Mouse (Mus musculus) layer of hippocampus, adult 11-12 months (tissue): ENCODE results near the gene Timp4.
"Not testable (repeated sequence)": the region's sequence is repeated elsewhere in the genome, so short reads cannot be mapped to it uniquely, and the experiment has no call there.

ENCODE experiments used
- DNase-seq: peaks from one replicate; pipeline ENCODE4 v3.0.0; 2022; ENCODE audit warnings: low spot score

Timp4 gene

DNA sequence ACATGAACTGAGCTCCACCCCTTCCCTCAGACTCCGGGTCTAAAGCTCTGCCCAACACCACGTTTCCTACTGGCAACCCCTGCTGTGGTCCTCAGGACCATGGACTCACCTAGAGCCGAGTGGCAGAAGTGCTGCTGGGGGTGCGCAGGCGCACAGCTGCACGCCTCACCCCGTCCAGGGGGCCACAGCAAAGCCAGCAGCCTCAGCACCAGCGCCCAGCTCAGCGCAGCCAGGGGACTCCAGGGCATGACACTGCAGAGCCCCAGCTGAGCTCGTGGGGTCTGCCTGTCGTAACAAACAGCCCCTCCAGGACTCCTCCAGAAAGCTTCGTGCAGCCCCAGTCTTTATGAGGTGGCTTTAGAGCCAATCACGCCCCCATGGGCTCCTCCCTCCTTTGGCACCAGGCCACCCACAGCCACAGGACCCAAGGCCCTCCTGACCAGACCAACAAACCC, 447 bp downstream of the Timp4 start:
- no peak for DNase-seq

- no peak for DNase-seq
These were observed 6.4 kb downstream of the Timp4 start for GRCm38 (mm10) chr6:115245500-115246058.

DNA sequence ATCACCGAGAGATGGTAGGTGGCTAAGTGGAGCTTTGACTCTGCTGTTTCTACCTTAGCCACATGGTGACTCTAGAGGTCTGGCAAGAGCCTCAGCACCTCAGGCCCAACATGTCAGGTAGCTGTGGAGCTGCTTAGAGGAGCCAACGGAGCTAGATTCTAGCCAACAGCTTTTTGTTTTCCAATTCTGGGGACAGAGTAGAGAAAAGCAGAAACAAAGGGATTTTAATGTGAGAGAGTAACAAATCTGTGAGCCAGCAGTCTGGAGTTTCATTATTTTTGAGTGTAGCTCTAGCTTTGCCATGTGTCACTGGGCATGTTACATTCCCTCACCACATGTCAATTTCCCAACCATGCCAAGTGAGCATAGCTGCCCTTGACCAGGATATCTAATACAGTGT, 7.8 kb downstream of the Timp4 start:
- no peak for DNase-seq

DNA sequence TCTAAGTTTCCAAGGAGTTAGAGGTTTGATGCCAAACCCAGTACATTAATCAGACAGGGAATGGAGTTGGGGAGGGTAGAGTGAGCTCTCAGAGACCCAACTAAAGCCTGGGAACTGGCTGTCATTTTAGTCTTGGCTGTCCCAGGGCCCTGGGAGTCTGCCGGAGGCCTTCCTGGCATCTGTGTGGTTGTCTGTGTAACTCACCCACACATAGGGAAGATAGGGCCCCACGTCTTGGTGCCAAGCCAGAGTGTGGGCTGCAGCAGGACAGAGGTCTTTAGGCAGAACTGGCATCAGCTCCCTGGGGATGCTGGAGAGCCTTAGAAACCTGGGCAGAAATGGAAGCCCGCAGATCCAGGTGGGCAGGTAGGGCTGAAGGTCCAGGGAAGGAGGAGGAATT, 10.1 kb downstream of the Timp4 start:
- no peak for DNase-seq

- DNase-seq, result no peak
These were observed 10.8 kb downstream of the Timp4 start for GRCm38 (mm10) chr6:115241131-115241699.

- not testable (repeated sequence) for DNase-seq
These were observed 11.6 kb downstream of the Timp4 start for GRCm38 (mm10) chr6:115240431-115240830.

- DNase-seq, result no peak
These were observed 12.7 kb downstream of the Timp4 start for GRCm38 (mm10) chr6:115239335-115239734.

- DNase-seq, result no peak
These were observed 13.7 kb downstream of the Timp4 start for GRCm38 (mm10) chr6:115238031-115239027.

- no peak for DNase-seq
These were observed 19.4 kb downstream of the Timp4 start for GRCm38 (mm10) chr6:115232562-115232961.

DNA sequence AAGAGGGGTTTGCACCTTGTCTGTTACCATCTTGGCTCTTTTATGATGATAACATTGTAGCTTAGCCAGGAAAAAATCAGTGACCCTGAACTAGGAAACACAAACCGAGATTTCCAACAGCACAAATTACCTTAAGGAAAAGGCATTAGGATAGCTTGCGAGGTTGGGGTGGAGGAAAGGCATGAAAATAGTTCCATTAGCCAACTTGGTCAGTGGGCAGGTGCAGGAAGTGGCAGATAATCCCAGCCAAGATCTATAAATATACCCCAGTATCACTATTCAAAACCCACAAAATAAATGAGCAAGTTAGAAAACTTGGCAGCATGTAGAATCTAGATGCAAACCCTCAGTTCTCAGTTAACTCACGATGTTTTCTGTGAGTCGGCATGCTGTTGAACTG, 20.2 kb downstream of the Timp4 start:
- DNase-seq, result no peak

DNA sequence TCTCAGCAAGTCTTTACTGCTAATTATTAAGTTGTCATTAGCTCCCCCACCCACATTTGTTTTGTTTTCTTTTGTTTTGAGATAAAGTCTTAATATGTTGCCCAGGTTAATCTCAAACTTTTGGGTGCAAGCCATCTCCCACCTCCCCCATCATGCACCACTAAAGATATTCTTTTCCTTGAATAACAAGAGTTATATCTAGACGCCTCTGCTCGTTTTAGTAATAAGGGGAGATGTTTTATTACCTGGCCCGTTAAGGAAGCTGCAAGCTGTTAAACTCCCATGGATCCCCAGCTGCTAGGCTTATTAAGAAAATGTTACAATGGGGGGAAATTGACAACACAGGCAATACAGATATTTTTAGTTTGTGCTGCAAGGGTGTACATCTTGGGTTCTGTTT, 21.4 kb downstream of the Timp4 start:
- no peak for DNase-seq

DNA sequence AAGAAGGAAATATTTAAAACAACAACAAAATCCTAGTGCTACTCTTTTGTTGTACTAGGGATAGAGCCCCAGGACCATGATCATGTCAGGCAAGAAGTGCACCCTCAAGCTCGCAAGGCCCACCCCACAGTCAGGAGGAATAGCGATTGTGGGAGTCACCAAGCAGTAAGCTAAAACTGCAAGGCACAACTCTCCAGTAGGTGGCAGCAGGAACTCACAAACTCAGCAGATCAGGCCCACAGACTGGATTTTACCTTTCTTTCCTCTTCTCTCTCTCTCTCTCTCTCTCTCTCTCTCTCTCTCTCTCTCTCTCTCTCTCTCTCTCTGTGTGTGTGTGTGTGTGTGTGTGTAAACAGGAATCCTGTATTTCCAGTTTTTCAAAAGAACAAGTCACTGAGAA, 24.5 kb downstream of the Timp4 start:
- peak; percentile 88 for DNase-seq

DNA sequence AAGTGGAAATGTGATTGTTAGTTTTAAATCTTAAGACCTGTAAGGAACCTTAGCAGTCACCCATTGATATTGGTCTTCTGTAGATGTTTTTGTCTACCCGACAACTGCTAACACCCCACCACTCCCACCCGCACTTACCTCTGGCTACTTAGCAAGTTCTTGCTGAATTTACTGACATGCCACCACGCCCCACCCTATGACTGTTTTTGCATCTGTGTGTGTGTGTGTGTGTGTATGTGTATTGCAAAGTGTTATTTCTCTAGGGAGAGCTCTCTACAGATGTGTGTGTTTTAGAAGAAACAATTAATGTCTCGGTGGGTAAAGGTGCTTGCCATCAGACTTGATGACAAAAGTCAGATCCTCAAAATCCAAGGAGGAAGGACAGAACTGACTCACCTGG, 25.0 kb downstream of the Timp4 start, which contains the start of gene Gm17482:
TSS of gene Gm17482 (plus strand) at position 301 of the 400 bp plus-strand sequence.
- no peak for DNase-seq

DNA sequence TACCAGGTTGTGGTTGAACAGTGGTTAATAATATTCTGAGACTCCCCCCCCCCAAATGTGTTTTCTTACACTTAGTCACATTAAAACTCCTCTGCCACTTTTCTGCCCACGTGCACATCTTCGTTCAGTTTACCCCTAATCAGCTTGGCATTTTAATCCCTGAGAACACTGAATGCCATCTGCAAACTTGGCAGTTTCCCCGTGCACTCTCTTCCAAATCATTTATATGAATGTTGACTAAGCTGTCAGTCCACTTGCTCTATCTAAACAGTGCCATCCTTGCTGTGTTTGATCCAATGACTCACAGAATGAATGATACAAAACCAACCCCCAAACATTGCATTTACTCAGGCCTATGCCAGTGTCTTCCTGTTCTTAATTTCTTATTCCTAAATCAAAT, 26.5 kb downstream of the Timp4 start:
- DNase-seq, result peak; percentile 78

GRCm38 (mm10) chr6:115221215-115221641, 30.8 kb downstream of the Timp4 start:
- DNase-seq, result peak; percentile 45

DNA sequence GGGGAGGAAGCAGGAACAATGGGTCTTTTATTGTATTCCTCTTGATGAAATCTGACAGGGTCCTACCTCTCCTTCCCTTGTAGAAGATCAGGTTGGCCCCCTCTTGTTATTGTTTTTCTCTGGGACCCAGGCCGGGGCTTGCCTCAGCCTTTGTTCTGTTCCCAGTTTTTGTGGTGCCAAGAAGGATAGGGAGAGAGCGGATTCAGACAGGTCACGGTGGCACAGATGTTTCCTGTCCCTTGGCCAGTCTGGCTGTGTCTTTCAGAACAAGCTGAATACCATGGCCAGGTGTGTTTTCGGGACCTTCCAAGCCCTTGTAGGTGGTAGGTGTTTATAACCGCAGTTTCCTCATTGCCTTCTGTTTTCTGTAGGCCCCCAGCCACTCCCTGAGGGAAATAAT, 38.9 kb downstream of the Timp4 start:
- DNase-seq, result no peak

DNA sequence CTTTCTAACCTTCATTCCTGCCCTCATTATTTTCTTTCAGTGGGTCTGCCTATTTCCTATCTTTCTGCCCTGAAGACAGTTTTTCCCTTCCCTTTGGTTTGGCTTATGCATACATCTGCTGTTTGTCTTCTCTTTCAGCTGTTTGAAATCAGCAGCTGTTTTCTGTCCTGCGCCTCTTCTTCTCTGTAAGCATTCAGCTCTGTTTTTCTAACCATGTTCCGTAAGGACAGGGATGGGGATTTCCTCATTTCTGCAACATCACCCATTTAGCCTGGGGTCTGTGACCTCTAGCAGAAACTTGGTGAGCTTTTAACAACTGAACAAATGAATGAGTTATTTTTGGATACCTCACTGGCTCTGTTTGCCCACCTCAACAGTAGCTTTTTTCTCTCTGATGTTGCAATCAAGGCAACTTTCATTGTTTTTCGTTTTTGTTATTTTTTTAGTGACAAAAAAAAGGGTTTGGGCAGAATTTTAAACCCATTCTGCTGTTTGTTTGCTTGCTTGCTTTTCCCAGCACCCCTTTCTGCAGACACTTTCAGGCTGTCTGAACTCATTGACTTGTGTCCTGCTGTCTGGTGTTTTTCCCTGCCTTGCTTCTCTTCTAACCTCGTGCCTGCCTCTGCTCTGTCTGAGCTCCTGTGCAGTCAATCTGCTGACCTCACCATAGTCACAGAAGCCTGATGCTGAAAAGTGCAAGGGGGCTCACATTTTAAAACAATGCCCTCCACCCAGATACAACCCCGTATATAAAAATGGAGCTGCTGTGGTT, 39.7 kb downstream of the Timp4 start:
- DNase-seq, result no peak

DNA sequence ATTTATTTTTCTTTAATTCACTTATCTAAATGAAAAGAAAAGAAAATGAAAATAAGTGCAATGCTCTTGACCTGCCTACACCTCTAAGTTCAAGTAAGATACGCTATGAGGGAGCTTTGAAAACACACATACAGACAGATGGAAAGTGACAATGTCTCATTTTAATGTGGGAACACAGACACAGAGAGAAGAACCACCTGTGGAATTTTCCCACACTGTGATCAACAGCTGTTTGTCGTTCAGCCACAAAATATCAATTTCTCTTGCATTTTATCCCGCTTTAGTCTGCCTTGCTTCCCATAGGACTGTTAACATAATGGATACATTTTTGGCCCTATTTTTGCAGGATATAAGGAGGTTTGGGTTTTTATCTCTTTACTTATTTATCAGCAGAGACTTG, 41.2 kb downstream of the Timp4 start:
- no peak for DNase-seq

GRCm38 (mm10) chr6:115210187-115210586, 41.8 kb downstream of the Timp4 start:
- DNase-seq, result no peak

DNA sequence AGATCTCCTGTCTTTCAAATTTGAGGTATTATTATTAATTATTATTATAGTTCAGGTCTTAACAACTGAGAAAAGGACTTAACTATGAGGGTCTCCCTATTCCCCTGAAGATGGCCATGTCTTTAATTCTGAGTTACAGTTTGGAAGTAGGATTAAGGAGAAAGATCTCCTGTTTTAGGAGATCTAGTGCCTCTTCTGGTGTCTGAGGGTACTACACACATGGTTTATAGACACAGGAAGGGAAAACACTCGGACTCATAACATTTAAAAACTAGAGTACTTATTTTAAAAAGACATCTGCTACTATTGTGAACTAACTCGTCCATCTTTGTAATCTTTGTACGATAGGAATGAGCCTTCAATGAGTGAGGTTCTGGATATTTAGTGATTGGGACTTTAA, 49.0 kb downstream of the Timp4 start:
- no peak for DNase-seq

GRCm38 (mm10) chr6:115200753-115201152, 51.3 kb downstream of the Timp4 start:
- no peak for DNase-seq
